Mouse (Mus musculus) hindbrain, embryonic 11.5 days (tissue): ENCODE results near the gene Gdf15. TPM values are rescaled to one million over a fixed set of nuclear protein-coding genes. Genes with fewer than 3 reads are reported as not detected.

Experiments
- ATAC-seq: fragments of 200-750 bp; cut with Nextera tagmentation; 2 replicates; pipeline ENCODE4 v1.8.0; 2017; ENCODE audit warnings: mild to moderate bottlenecking, moderate TSS enrichment, moderate library complexity; ENCODE audit not compliant: low FRiP score
- DNase-seq: peaks from one replicate; pipeline ENCODE4 v3.0.0-alpha.2; 2015; ENCODE audit warnings: low spot score
- H3K27ac ChIP-seq: fragments of 300-500 bp; sonication (generic); 2 replicates; pipeline ENCODE4 v1.5.1; 2014; ENCODE audit warnings: mild to moderate bottlenecking, low read depth, low read length
- H3K27me3 ChIP-seq: fragments of 300-500 bp; sonication (generic); 2 replicates; pipeline ENCODE4 v1.6.1; 2014; ENCODE audit warnings: mild to moderate bottlenecking, low read length, moderate library complexity, mixed read lengths; ENCODE audit not compliant: control insufficient read depth, insufficient read depth
- H3K36me3 ChIP-seq: fragments of 300-500 bp; sonication (generic); 2 replicates; pipeline ENCODE4 v1.6.1; 2014; ENCODE audit warnings: mild to moderate bottlenecking, low read length, moderate library complexity, mixed read lengths; ENCODE audit not compliant: control insufficient read depth, insufficient read depth
- H3K4me1 ChIP-seq: fragments of 300-500 bp; sonication (generic); replicated peaks from 2 replicates; pipeline ENCODE4 v1.6.1; 2014; ENCODE audit warnings: low read length, mixed read lengths; ENCODE audit not compliant: control insufficient read depth, insufficient read depth
- H3K4me2 ChIP-seq: fragments of 300-500 bp; sonication (generic); replicated peaks from 2 replicates; pipeline ENCODE4 v1.6.1; 2014; ENCODE audit warnings: mild to moderate bottlenecking, low read depth, low read length
- H3K4me3 ChIP-seq: fragments of 300-500 bp; sonication (generic); 2 replicates; pipeline ENCODE4 v1.5.1; 2014; ENCODE audit warnings: low read depth, low read length
- H3K9ac ChIP-seq: fragments of 300-500 bp; sonication (generic); 2 replicates; pipeline ENCODE4 v1.6.1; 2014; ENCODE audit warnings: low read depth, low read length
- H3K9me3 ChIP-seq: fragments of 300-500 bp; sonication (generic); 2 replicates; pipeline ENCODE4 v1.6.1; 2016; ENCODE audit warnings: low read length; ENCODE audit not compliant: control insufficient read depth
- WGBS: fragments of 180-500 bp; shearing (Covaris S2); extraction: QIAGEN DNeasy Blood & Tissue Kit; methylation state at CpG from one replicate; pipeline ENCODE4 v1.1.7; 2014; 5-methylcytosine and 5-hydroxymethylcytosine counted together
- polyA plus RNA-seq: library from polyadenylated mRNA; unstranded; fragments of >200 nt; fragmentation: Nextera tagmentation; extraction: Ambion mirVana; gene quantifications from 2 replicates; pipeline ENCODE4 v1.2.1, GENCODE M21; 2014

Gdf15 gene
- polyA plus RNA-seq, 1 experiment from 2014 or later, result not detected

DNA sequence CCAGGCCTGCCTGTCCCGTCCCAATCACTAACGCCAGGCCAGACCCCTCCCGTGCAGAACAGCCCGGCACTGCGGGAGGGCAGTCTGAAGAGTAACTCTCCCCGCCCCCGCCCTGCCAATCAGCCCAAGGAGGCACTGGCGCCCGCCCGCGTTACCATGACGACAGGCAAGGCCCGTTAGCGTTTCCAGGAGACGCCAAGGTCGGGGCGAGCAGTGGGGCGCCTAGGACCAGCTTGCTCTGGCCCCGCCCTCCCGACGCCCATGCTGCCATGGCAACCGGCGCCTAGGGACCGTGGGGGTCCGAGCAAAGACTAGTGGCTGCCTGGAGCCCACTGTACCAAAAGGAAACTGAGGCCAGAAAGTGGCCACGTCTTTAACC is 31.0 kb downstream of the Gdf15 start:
- Histone ChIP-seq H3K4me2 (peak overlapping the region; percentile 53), H3K9ac (no peak overlapping the region; the same call in 1 of the 2 replicates), H3K27ac (peak overlapping the region; percentile 92), H3K9me3 (no peaks in the 10 kb centered on the region), H3K36me3 (0 out of 2 replicates have a peak, but pooled peaks cover 2% of the 10 kb centered on the region), H3K27me3 (peaks cover 8% of the 10 kb centered on the region; the same call in 1 of the 2 replicates), H3K4me1 (peaks cover 34% of the 10 kb centered on the region), H3K4me3 (peak overlapping the region; percentile 10)
- WGBS, result under 1% methylated on average over 24 of the region's 26 CpGs
- DNase-seq (peak; percentile 97), ATAC-seq (peak; percentile 71)

DNA sequence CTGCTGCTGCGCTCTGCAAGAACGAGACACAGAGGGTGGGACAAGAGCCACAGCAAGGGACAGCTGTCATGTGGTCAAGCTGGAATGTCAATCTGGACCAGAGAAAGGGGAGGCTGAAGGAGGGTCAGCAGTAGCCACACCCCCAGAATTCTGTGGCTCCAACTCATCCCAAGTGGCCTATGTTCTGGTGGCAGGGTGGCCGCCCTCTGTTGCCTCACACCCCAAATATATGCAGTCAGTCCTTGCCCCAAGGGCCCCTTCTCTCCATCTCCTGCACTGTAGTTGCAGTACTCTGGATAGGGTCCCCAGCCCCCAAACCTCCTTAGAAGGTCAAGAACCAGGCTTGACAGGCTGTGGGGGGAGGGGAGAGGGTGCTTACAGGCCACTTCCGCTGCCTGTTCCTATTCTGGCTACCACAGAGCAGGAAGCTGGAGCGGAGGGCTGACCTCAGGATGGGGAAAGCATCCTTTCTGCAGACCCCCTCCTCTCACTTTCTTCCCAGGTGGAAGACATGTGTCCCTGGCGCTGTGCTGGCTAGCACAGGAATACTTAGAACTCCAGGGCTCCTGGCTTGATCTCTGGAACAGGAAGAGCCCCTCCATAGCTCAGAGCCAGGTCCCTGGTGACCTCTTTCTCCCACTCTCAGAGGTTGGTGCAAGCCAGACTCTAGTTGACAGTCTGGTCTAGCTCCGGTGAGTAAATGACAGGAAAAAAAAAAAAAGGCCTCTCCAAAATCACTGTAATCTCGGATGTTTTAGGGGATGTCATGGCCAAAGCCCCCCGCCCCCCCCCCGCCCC is 31.6 kb downstream of the Gdf15 start:
- ATAC-seq (peak; percentile 34; the same call in 1 of the 2 replicates), DNase-seq (peak; percentile 68)
- Histone ChIP-seq H3K9ac (peak overlapping the region; percentile 43; the same call in 1 of the 2 replicates), H3K4me3 (peak overlapping the region; percentile 10), H3K27ac (peak overlapping the region; percentile 92), H3K36me3 (0 out of 2 replicates have a peak, but pooled peaks cover 2% of the 10 kb centered on the region), H3K4me2 (peak overlapping the region; percentile 53), H3K4me1 (peaks cover 32% of the 10 kb centered on the region), H3K27me3 (peaks cover 10% of the 10 kb centered on the region; the same call in 1 of the 2 replicates), H3K9me3 (no peaks in the 10 kb centered on the region)
- WGBS, result 15% methylated on average over 10 of the region's 10 CpGs

DNA sequence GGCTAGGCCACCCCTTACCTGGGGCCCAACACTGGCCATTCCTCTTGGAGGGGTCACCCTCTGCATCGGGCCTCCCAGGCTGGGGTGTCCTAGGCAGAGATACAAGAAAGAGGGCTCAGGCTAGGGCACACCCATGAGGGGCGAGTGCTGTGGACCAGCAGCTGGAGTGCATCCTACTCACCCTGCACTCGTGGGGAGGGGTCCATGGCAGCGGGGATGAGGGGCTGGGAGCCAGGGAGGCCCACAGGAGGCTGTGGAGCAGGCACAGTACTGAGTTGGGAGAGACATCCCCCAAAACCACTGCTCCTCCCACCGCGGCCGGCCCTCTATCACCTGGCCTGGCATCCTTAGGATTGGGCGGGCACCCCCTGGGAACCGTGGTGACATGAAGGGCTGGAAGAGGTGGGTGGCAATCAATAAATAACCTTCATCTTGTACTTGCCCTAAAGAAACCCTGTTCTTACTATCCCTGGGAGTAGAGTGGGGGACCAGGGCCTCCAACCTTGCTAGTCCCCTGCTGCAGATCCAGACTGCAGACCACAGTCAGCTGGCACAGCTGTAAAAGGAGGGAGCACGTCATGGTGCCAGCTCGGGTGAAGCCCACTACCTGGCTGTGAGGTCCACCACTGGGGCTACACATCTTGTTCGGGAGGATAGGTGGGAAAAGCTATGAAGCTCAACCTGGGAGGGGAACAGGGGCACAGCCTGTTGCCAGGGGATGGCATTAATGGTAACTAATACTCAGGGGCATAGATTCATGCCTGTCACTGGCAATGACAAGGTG is 32.6 kb downstream of the Gdf15 start:
- Histone ChIP-seq H3K4me2 (no peak overlapping the region), H3K4me3 (no peak overlapping the region), H3K27me3 (peaks cover 10% of the 10 kb centered on the region; the same call in 1 of the 2 replicates), H3K27ac (peak overlapping the region; percentile 92), H3K36me3 (0 out of 2 replicates have a peak, but pooled peaks cover 2% of the 10 kb centered on the region), H3K4me1 (peaks cover 36% of the 10 kb centered on the region), H3K9me3 (no peaks in the 10 kb centered on the region), H3K9ac (no peak overlapping the region)
- WGBS, result 79% methylated on average over 12 of the region's 12 CpGs
- DNase-seq (no peak), ATAC-seq (no peak)

DNA sequence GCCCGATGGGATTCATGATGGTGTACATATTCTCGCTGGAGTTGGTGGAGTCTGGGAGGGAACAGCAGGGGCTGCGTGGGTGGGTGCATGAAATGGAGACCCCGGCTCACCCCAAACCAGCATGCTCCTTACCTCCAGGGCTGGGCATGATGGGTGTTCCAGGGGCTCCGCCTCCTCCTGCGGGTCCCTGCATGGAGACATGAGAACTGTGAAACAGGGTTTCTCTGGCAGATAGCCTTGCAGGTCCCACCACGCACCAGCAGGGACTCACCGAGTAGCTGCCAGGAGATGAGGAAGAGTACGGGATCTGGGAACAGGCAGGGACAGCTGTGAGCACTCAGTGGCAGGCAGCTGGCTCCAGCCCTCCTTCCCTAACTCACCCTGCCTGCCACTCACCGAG is 33.5 kb downstream of the Gdf15 start:
- H3K27ac ChIP-seq, result 0 out of 2 replicates have a peak overlapping the region, but pooled peaks have one; percentile 37
- peak; percentile 47 for DNase-seq
- no peak for ATAC-seq

DNA sequence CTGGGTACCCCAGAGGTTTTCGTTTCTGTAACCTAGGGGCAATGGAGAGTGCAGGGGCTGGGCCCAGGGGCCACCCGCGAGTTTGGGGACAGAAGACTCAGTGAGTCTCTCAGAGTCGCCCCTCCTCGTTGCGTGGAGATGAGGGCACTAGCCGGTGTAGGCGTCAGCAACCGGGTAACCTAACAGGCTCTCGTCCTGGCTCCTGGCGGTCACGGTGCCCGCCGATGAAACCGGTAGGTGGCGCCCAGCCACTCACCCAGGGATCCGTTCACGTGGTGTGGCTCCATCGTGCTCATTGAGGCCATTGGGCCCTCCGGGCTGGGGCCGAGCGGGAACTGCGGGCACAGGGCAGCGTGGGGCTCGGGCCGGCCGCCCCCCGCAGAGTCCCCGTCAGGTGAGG is 34.0 kb downstream of the Gdf15 start:
- H3K4me2 ChIP-seq, result peak overlapping the region; percentile 91
- H3K36me3 ChIP-seq, result 0 out of 2 replicates have a peak, but pooled peaks cover 2% of the 10 kb centered on the region
- peak overlapping the region; percentile 42 for H3K4me3 ChIP-seq
- peak overlapping the region; percentile 75 for H3K9ac ChIP-seq
- 2% methylated on average over 29 of the region's 29 CpGs for WGBS
- H3K27ac ChIP-seq, result peak overlapping the region; percentile 37; the same call in 1 of the 2 replicates
- DNase-seq, result peak; percentile 87
- H3K4me1 ChIP-seq, result peaks cover 34% of the 10 kb centered on the region
- H3K27me3 ChIP-seq, result peaks cover 10% of the 10 kb centered on the region; the same call in 1 of the 2 replicates
- H3K9me3 ChIP-seq, result no peaks in the 10 kb centered on the region
- ATAC-seq, result peak; percentile 46; the same call in 1 of the 2 replicates

More for the DNA sequence above, 33.5 kb downstream of the Gdf15 start:
- H3K4me2 ChIP-seq, result peak overlapping the region; percentile 91
- H3K36me3 ChIP-seq, result 0 out of 2 replicates have a peak, but pooled peaks cover 2% of the 10 kb centered on the region
- peaks cover 34% of the 10 kb centered on the region for H3K4me1 ChIP-seq
- no peak overlapping the region for H3K9ac ChIP-seq
- H3K4me3 ChIP-seq, result peak overlapping the region; percentile 42; the same call in 1 of the 2 replicates
- WGBS, result 16% methylated on average over 10 of the region's 10 CpGs
- peaks cover 10% of the 10 kb centered on the region; the same call in 1 of the 2 replicates for H3K27me3 ChIP-seq
- H3K9me3 ChIP-seq, result no peaks in the 10 kb centered on the region

DNA sequence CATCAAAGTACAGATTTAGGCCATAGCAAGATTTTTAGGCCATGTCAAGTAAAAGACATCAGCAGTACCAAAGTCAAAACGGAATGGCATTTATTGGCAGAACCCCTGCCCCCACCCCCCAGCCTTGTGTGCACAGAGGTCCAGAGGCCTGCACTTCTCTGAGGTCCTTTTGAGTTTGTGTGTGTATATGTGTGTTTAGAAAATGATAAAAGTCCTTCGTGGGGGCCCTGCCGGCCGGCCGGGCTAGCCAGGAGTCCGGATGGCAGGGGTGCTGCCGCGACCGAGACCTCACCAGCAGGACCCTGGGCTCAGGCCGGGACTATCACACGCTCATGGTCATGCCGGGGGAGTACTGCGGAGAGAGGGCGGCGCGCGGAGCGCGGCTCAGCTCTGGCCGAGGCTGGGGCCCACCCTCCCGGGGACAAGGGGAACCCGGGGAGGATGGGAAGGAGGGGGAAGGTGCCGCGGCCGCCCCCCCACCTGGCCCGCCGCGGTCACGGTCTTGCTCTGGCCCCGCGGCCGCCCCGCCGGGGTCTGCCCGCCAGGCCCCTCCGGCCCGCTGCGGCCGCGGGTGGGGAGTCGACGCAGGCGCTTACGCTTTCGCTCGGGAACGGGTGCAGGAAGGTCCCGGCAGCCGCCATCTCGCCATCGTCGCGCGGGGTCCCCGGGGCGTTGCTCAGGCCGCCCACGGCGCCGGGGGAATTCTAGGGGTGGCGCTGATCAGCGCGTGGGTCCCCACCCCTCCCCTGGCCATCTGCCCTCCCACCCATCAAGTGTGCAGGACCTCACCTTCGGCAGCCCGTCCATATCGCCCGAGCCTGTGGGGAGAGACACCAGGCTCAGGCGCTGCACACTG is 34.6 kb downstream of the Gdf15 start:
- H3K4me3 ChIP-seq, result peak overlapping the region; percentile 42
- H3K9ac ChIP-seq, result peak overlapping the region; percentile 75
- no peaks in the 10 kb centered on the region for H3K9me3 ChIP-seq
- ATAC-seq (peak; percentile 2; the same call in 1 of the 2 replicates), DNase-seq (peak; percentile 37)
- peak overlapping the region; percentile 37; the same call in 1 of the 2 replicates for H3K27ac ChIP-seq
- WGBS, result 5% methylated on average over 64 of the region's 68 CpGs
- peaks cover 10% of the 10 kb centered on the region; the same call in 1 of the 2 replicates for H3K27me3 ChIP-seq
- 0 out of 2 replicates have a peak, but pooled peaks cover 2% of the 10 kb centered on the region for H3K36me3 ChIP-seq
- H3K4me1 ChIP-seq, result peaks cover 37% of the 10 kb centered on the region
- peak overlapping the region; percentile 91 for H3K4me2 ChIP-seq

DNA sequence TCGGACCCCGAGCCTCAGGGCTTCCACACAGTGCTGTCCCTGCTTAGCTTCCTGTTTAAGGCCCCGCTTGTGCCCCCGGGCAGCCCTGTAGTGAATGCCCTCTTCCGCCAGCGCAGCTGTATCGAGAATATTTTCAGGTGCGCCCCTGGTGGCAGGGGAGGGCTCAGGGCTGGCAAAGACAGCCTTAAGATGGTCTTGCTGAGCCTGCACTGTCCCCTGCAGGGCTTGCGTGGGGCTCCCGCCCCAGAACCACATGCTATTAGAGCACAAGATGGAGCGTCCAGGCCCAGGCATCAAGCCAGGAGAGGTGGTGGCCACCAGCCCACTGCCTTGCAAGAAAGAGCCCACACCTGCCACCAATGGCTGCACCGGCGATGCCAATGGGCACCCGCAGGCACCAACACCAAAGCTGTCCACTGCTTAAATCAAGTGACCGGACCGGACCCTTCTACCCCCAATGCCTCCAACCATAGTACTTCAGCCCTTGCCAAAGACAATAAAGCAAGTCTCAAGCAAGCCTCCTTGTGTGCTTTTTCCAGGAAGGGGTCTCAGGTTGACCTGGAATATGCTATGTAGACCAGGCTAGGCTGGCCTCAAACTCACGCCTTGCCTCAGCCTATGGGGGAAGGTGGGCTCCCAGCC is 35.4 kb downstream of the Gdf15 start:
- Histone ChIP-seq H3K4me2 (no peak overlapping the region), H3K36me3 (0 out of 2 replicates have a peak, but pooled peaks cover 2% of the 10 kb centered on the region), H3K9ac (no peak overlapping the region), H3K27me3 (peaks cover 10% of the 10 kb centered on the region; the same call in 1 of the 2 replicates), H3K4me3 (peak overlapping the region; percentile 42), H3K9me3 (no peaks in the 10 kb centered on the region), H3K4me1 (peaks cover 37% of the 10 kb centered on the region), H3K27ac (no peak overlapping the region)
- ATAC-seq, result no peak
- WGBS, result 87% methylated on average over 17 of the region's 17 CpGs
- peak; percentile 40 for DNase-seq
